Mouse (Mus musculus): ENCODE data around the gene Dok7.
A peak's percentile ranks its signal among the peaks of the same experiment; 100 is the strongest.

Dok7 gene

DNA sequence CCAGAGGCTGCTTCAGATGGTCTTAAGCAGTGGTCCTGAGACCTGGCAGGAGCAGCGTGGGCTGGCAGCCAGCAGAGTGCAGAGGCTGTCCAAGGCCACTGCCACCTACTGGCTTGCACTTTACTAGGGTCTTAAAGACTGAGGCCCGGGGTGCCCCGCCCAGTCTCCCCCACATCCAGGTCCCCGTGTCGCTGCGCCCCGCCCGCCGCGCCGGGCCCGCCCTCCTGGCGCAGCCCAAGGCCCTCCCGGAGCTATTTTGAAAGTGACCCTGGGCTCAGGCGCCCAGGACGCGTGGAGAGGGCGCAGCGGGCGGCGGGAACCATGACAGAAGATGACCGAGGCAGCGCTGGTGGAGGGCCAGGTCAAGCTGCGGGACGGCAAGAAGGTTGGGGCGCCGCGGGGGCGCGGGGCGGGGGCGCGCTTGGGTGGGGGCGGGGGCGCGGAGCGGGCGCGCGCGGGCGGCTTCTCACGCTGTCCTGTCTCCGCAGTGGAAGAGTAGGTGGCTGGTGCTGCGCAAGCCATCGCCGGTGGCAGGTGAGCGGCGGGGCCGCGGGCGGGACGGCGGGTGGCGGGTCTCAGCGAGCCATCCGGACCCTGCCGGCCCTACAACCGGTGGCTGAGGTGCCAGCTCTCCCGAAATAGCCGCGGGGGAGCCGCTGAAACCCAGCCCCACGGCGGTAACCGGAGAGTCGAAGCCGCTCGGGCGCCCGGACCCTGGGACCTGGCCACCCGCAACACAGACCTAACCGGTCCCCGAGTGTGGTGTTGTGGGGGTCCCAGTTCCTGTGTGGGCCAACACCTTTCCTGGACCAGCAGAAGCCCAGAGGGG, at the start of gene Dok7:
TSS of gene Dok7 (plus strand) at position 163 of the 829 bp plus-strand sequence.
- peak; percentile 81 to 91 for DNase-seq (ENCODE audit: inconsistent age in 2 of 2, low spot score in 1 of 2)

GRCm38 (mm10) chr5:35009163-35009562, 47.4 kb upstream of the Dok7 start:
- peak; percentile 36 to 80 for DNase-seq (ENCODE audit: inconsistent age in 2 of 2, low spot score in 1 of 2)

- no peak for DNase-seq (ENCODE audit: inconsistent age in 2 of 2, low spot score in 1 of 2)
Observed at GRCm38 (mm10) chr5:35010656-35011055, 45.9 kb upstream of the Dok7 start.

DNA sequence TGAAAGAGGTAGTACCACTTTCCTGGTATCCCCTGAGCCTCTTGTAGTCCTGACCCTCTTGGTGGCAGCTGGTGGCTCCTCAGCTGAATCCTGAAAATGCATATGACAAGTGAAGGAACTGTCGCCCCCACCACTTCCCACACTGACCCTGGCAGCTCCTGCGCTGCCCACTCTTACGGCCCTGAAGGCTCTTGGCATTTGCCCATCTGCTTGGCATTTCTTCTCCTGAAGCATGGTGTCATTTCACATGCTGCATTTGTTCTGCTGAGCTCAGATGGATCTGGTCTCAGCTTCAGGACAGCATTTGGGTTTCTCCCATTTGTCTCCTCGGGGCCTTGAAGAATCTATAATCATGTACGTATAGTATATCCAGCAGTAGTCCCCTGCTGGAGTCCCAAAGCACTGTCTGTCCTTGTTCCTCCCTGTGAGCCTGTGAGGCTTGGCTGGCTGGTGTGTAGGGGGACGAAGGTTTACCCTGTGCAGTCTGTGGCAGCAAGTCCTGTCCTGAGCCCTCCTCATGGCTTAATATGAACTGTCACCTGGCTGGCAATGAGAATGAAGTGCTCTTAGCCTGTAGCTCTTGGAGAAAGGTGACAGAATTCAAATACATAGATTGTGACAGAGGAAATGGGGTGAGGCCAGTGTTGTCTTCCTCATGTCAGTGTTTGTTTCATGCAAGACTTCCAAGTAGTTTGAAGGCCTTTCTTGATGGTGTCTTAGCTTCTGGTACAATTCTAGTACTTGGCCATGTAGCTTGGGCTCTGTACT, 45.2 kb upstream of the Dok7 start:
- peak in 1 of 2 experiments; percentile 58 for DNase-seq (ENCODE audit: inconsistent age in 2 of 2, low spot score in 1 of 2)

DNA sequence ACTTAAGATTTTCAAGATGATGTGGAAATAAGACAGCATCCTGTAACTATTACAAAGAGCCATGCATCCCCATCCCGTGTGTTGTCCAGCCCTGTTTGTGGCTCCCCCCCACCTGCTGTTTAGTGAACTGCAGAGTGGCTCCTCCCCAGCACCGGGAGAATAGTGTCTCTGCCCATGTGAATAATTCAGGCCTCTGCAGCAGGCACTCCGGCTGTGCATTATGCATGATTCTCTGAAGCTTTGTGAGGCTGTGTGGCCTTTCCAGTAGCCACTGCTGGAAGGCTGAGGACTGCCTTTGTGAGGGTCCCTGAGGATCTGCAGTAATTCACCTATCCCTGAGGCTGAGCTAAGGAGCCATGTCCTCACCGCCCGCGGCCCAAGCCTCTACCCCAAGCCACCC, 42.5 kb upstream of the Dok7 start:
- DNase-seq (ENCODE audit: inconsistent age in 2 of 2, low spot score in 1 of 2), result no peak

- no peak for DNase-seq (ENCODE audit: inconsistent age in 2 of 2, low spot score in 1 of 2)
Observed at GRCm38 (mm10) chr5:35019673-35020300, 36.8 kb upstream of the Dok7 start.

- DNase-seq (ENCODE audit: inconsistent age in 2 of 2, low spot score in 1 of 2), result no peak
Observed at GRCm38 (mm10) chr5:35020410-35021241, 35.9 kb upstream of the Dok7 start.

DNA sequence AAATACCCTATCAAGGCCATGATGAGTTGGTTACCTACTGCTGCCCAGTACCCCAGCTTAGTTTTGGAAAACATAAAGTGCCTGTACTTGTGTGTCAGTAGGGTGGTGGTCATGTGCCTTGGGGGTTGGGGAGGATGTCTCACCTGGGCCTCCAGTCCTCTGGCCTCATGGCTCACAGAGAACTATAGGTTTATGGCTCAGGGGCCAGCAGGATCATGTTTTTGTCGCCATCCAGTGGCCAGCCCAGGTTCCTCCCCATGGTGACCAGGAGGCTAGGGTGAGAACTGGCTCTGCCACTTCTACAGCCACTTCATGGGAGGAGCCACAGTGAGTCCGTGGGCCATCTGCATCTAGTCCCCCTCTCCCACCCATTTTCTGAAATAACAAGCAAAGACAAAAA, 31.6 kb upstream of the Dok7 start:
- DNase-seq (ENCODE audit: inconsistent age in 2 of 2, low spot score in 1 of 2), result peak; percentile 51 to 86

GRCm38 (mm10) chr5:35029303-35029702, 27.3 kb upstream of the Dok7 start:
- no peak for DNase-seq (ENCODE audit: inconsistent age in 2 of 2, low spot score in 1 of 2)

DNA sequence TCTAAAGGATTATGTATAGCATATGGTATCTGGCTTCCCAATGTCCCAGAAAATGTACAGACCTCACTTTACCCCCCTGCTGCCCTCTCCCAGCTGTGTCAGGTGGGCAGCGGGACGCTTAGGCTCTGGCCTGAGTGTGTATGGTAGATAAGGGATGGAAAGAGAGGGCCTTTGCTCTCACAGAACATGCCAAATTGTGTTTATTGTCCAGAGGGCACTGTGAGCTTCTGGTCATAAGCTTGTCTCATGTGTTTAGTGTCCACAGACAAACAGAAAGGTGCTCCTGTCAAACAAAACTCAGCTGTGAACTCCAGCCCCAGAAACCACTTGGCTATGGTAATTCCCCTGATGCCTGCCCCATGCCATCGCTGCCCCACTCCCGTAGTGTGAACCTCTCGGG, 26.8 kb upstream of the Dok7 start:
- DNase-seq (ENCODE audit: inconsistent age in 2 of 2, low spot score in 1 of 2), result no peak

DNA sequence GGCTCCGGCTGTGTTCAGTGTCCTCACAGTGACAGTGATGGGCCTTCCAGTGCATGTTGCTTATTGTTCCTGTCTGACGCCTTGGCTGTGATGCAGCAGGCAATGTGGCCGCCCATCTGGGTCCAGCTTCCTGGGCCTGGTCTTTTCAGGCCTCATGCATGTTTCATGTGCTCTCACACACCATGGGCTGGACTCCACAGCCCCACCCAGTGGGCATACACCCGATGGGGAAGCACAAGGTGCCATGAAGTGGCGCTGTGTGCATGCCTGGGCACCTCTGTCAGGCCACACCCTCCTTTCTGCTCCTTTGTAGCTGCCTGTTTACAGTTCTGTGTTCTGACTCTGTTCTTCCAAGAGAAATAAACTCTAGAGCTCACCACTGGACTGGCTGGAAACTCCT, 23.5 kb upstream of the Dok7 start:
- DNase-seq (ENCODE audit: inconsistent age in 2 of 2, low spot score in 1 of 2), result no peak

GRCm38 (mm10) chr5:35033619-35034018, 22.9 kb upstream of the Dok7 start:
- DNase-seq (ENCODE audit: inconsistent age in 2 of 2, low spot score in 1 of 2), result no peak

DNA sequence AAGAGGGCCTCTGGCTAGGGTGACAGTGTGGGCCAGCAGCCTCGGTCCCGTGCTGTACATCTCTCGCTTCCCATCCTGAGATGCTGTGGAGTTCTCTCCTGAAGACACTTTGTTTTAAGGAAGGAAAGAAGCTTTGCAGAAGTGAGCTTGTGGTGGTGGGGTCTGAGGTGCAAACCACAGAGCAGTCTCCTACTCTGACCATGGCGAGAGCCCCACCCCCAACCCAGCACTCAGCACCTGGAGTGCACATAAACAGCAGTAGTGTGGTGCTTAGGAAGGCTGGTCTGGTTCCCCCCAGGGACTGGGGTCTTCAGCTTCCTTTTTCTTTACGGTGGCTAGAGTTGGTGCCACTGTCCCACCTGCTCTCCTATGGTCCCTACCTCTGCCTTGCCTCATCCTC, 21.4 kb upstream of the Dok7 start:
- no peak for DNase-seq (ENCODE audit: inconsistent age in 2 of 2, low spot score in 1 of 2)

DNA sequence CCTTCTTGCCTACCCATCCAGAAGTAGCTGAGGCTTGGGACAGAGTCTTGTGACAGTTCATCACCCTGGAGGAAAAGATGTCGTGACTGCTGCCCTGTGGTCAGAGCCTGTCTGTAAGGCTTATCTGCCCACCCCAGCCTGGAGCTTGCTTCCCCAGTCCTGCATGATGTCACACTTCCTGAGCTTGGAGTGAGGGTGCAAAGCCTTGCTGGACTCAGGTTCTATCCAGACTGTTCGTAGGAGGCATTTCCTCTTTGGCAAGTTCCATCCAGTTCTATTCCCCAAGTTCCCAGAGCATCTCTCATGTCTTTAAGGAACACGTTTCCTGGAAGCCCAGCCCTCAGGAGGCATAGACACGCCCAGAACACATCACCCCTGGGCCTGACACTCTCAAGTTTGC, 20.8 kb upstream of the Dok7 start:
- no peak for DNase-seq (ENCODE audit: inconsistent age in 2 of 2, low spot score in 1 of 2)

DNA sequence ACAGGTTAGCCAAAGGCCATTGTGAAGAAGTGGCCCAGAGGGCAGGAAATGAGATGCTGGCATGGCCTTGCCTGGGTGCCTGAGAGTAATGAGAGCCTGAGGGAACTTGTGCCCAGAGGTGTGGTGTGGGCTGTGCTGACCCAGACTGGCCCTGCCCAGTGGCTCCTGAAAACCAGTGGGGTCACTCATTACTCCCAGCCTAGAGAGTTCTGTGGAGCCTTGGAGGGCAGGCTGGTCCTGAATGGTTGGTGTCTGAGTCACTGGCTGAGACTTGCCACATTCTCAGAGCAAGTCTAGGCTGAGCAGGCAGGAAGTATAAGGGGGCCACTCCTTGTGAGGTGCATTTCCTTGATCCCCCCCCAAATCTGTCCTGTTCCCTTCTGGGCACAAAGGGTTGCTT, 19.1 kb upstream of the Dok7 start:
- no peak for DNase-seq (ENCODE audit: inconsistent age in 2 of 2, low spot score in 1 of 2)

DNA sequence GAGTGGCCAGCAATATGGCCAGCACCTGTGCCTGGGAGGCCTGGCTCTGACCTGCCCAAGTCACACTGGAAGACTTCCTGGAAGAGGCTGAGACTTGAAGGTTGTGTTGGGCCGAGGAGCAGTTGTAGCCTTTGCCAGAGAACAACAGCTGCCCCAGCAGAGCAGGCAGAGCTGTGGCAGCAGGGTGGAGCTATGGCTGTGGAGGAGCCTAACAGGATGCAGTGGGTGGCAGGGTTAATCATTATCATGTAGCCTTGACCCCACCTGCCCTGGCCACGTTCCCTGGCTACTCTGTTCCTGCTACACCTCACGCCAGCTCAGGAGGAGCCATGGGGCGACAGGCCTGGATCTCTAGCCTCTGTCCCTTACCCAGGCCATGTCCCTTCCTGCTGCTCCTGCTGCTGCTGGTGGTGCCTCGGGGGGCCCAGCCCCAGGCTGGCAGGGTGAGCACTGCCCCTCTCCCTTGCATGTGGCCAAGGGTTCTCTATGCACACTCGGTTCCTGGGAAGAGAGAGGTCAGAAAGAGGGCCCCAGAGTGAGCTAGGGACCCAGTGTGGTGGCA, 15.2 kb upstream of the Dok7 start, which contains the start of gene Hgfac:
TSS of gene Hgfac (plus strand) at position 242 of the 562 bp plus-strand sequence.
- DNase-seq (ENCODE audit: inconsistent age in 2 of 2, low spot score in 1 of 2), result peak in 1 of 2 experiments; percentile 38

- DNase-seq (ENCODE audit: inconsistent age in 2 of 2, low spot score in 1 of 2), result no peak
Observed at GRCm38 (mm10) chr5:35042431-35043109, 14.0 kb upstream of the Dok7 start.

- DNase-seq (ENCODE audit: inconsistent age in 2 of 2, low spot score in 1 of 2), result peak; percentile 69 to 92
Observed at GRCm38 (mm10) chr5:35043110-35043451, 13.5 kb upstream of the Dok7 start.

DNA sequence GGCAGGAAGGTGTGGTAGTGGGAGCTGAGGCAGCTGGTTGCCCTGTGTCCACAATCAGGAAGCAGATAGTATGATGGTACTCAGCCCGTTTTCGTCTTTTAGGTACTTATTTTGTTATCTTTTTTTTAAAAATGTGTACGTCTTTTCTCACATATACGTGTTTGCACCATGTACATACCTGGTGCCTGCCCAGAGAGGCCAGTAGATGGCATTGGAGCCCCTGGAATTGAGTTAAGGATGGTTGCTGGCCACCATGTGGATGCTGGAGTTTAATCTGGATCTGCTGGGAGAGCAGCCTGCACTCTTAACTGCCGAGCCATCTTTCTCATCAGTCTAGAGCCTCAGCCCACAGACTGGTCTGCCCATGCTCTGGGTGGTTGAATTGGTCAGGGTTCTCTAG, 6.0 kb upstream of the Dok7 start:
- DNase-seq (ENCODE audit: inconsistent age in 2 of 2, low spot score in 1 of 2), result no peak

GRCm38 (mm10) chr5:35054628-35055027, 1.9 kb upstream of the Dok7 start:
- DNase-seq (ENCODE audit: inconsistent age in 2 of 2, low spot score in 1 of 2), result no peak

All from adrenal gland, adult (tissue).